Mouse (Mus musculus): ENCODE measurements around the gene Lrrc8c.

Lrrc8c gene

GRCm38 (mm10) chr5:105496586-105496985, 22.6 kb upstream of the Lrrc8c start:
- Histone ChIP-seq H3K4me1 (replicated peaks; ENCODE audit: low read depth, low read length) (peaks cover 84% of the 10 kb centered on the region), H3K27me3 (ENCODE audit: insufficient read depth, low read length) (peaks cover 18% of the 10 kb centered on the region), H3K4me3 (replicated peaks; ENCODE audit: low read length) (no peak overlapping the region), H3K36me3 (ENCODE audit: insufficient read depth, low read length) (no peaks in the 10 kb centered on the region), H3K9me3 (ENCODE audit: low read length) (no peaks in the 10 kb centered on the region)
- no peak for TF ChIP-seq CTCF (conservative IDR thresholded peaks at IDR 0.05; ENCODE audit: low read length)
- no peak for TF ChIP-seq NANOG (IDR thresholded peaks at IDR 0.05; ENCODE audit: borderline replicate concordance, low read length)
- TF ChIP-seq POU5F1 (IDR thresholded peaks at IDR 0.05; ENCODE audit: borderline replicate concordance, low read length): no peak

- H3K36me3 ChIP-seq (ENCODE audit: insufficient read depth, low read length): no peaks in the 10 kb centered on the region
- no peak overlapping the region for H3K4me3 ChIP-seq (replicated peaks; ENCODE audit: low read length)
- peaks cover 23% of the 10 kb centered on the region for H3K27me3 ChIP-seq (ENCODE audit: insufficient read depth, low read length)
- peaks cover 8% of the 10 kb centered on the region for H3K9me3 ChIP-seq (ENCODE audit: low read length)
- TF ChIP-seq CTCF (conservative IDR thresholded peaks at IDR 0.05; ENCODE audit: low read length) (no peak), NANOG (IDR thresholded peaks at IDR 0.05; ENCODE audit: borderline replicate concordance, low read length) (peak; percentile 55; the same call in 1 of the 2 replicates)
- peaks cover 82% of the 10 kb centered on the region for H3K4me1 ChIP-seq (replicated peaks; ENCODE audit: low read depth, low read length)
Measured at GRCm38 (mm10) chr5:105498429-105499000, 20.7 kb upstream of the Lrrc8c start.

- peaks cover 16% of the 10 kb centered on the region for H3K9me3 ChIP-seq (ENCODE audit: low read length)
- peaks cover 75% of the 10 kb centered on the region for H3K4me1 ChIP-seq (replicated peaks; ENCODE audit: low read depth, low read length)
- no peak overlapping the region for H3K4me3 ChIP-seq (replicated peaks; ENCODE audit: low read length)
- H3K27me3 ChIP-seq (ENCODE audit: insufficient read depth, low read length): peaks cover 19% of the 10 kb centered on the region
- no peaks in the 10 kb centered on the region for H3K36me3 ChIP-seq (ENCODE audit: insufficient read depth, low read length)
- TF ChIP-seq POU5F1 (IDR thresholded peaks at IDR 0.05; ENCODE audit: borderline replicate concordance, low read length) (no peak), NANOG (IDR thresholded peaks at IDR 0.05; ENCODE audit: borderline replicate concordance, low read length) (no peak), CTCF (conservative IDR thresholded peaks at IDR 0.05; ENCODE audit: low read length) (no peak)
Measured at GRCm38 (mm10) chr5:105499396-105499795, 19.8 kb upstream of the Lrrc8c start.

GRCm38 (mm10) chr5:105500132-105501121, 18.8 kb upstream of the Lrrc8c start:
- Histone ChIP-seq H3K27me3 (ENCODE audit: insufficient read depth, low read length) (peaks cover 16% of the 10 kb centered on the region), H3K4me1 (replicated peaks; ENCODE audit: low read depth, low read length) (peaks cover 66% of the 10 kb centered on the region), H3K9me3 (ENCODE audit: low read length) (peaks cover 18% of the 10 kb centered on the region), H3K36me3 (ENCODE audit: insufficient read depth, low read length) (no peaks in the 10 kb centered on the region), H3K4me3 (replicated peaks; ENCODE audit: low read length) (no peak overlapping the region)
- no peak for TF ChIP-seq NANOG (IDR thresholded peaks at IDR 0.05; ENCODE audit: borderline replicate concordance, low read length)
- no peak for TF ChIP-seq POU5F1 (IDR thresholded peaks at IDR 0.05; ENCODE audit: borderline replicate concordance, low read length)
- TF ChIP-seq CTCF (conservative IDR thresholded peaks at IDR 0.05; ENCODE audit: low read length): peak; percentile 14; the same call in 1 of the 2 replicates

- TF ChIP-seq CTCF (conservative IDR thresholded peaks at IDR 0.05; ENCODE audit: low read length) (no peak; the same call in 1 of the 2 replicates), POU5F1 (IDR thresholded peaks at IDR 0.05; ENCODE audit: borderline replicate concordance, low read length) (no peak), NANOG (IDR thresholded peaks at IDR 0.05; ENCODE audit: borderline replicate concordance, low read length) (no peak)
- Histone ChIP-seq H3K36me3 (ENCODE audit: insufficient read depth, low read length) (no peaks in the 10 kb centered on the region), H3K27me3 (ENCODE audit: insufficient read depth, low read length) (peaks cover 14% of the 10 kb centered on the region), H3K9me3 (ENCODE audit: low read length) (peaks cover 18% of the 10 kb centered on the region), H3K4me3 (replicated peaks; ENCODE audit: low read length) (0 out of 2 replicates have a peak overlapping the region, but pooled peaks have one; percentile 4), H3K4me1 (replicated peaks; ENCODE audit: low read depth, low read length) (peaks cover 59% of the 10 kb centered on the region)
Measured at GRCm38 (mm10) chr5:105501136-105501535, 18.1 kb upstream of the Lrrc8c start.

- H3K36me3 ChIP-seq (ENCODE audit: insufficient read depth, low read length): no peaks in the 10 kb centered on the region
- H3K9me3 ChIP-seq (ENCODE audit: low read length): peaks cover 7% of the 10 kb centered on the region
- H3K4me3 ChIP-seq (replicated peaks; ENCODE audit: low read length): no peak overlapping the region
- H3K27me3 ChIP-seq (ENCODE audit: insufficient read depth, low read length): no peaks in the 10 kb centered on the region
- H3K4me1 ChIP-seq (replicated peaks; ENCODE audit: low read depth, low read length): no peaks in the 10 kb centered on the region
- TF ChIP-seq NANOG (IDR thresholded peaks at IDR 0.05; ENCODE audit: borderline replicate concordance, low read length): no peak
- TF ChIP-seq CTCF (conservative IDR thresholded peaks at IDR 0.05; ENCODE audit: low read length): no peak
- TF ChIP-seq POU5F1 (IDR thresholded peaks at IDR 0.05; ENCODE audit: borderline replicate concordance, low read length): no peak
Measured at GRCm38 (mm10) chr5:105508813-105509212, 10.4 kb upstream of the Lrrc8c start.

GRCm38 (mm10) chr5:105512297-105512696, 6.9 kb upstream of the Lrrc8c start:
- Histone ChIP-seq H3K4me3 (replicated peaks; ENCODE audit: low read length) (no peak overlapping the region), H3K36me3 (ENCODE audit: insufficient read depth, low read length) (no peaks in the 10 kb centered on the region), H3K4me1 (replicated peaks; ENCODE audit: low read depth, low read length) (no peaks in the 10 kb centered on the region), H3K27me3 (ENCODE audit: insufficient read depth, low read length) (peaks cover 13% of the 10 kb centered on the region), H3K9me3 (ENCODE audit: low read length) (no peaks in the 10 kb centered on the region)
- TF ChIP-seq POU5F1 (IDR thresholded peaks at IDR 0.05; ENCODE audit: borderline replicate concordance, low read length): no peak
- no peak for TF ChIP-seq CTCF (conservative IDR thresholded peaks at IDR 0.05; ENCODE audit: low read length)
- TF ChIP-seq NANOG (IDR thresholded peaks at IDR 0.05; ENCODE audit: borderline replicate concordance, low read length): no peak

GRCm38 (mm10) chr5:105515532-105515931, 3.7 kb upstream of the Lrrc8c start:
- TF ChIP-seq NANOG (IDR thresholded peaks at IDR 0.05; ENCODE audit: borderline replicate concordance, low read length) (no peak), CTCF (conservative IDR thresholded peaks at IDR 0.05; ENCODE audit: low read length) (no peak), POU5F1 (IDR thresholded peaks at IDR 0.05; ENCODE audit: borderline replicate concordance, low read length) (no peak)
- H3K9me3 ChIP-seq (ENCODE audit: low read length): no peaks in the 10 kb centered on the region

More at GRCm38 (mm10) chr5:105515532-105515931, 3.7 kb upstream of the Lrrc8c start:
- Histone ChIP-seq H3K36me3 (ENCODE audit: insufficient read depth, low read length) (no peaks in the 10 kb centered on the region), H3K27me3 (ENCODE audit: insufficient read depth, low read length) (peaks cover 42% of the 10 kb centered on the region), H3K4me1 (replicated peaks; ENCODE audit: low read depth, low read length) (peaks cover 13% of the 10 kb centered on the region), H3K4me3 (replicated peaks; ENCODE audit: low read length) (no peak overlapping the region)

Measured in E14TG2a.4 (cell line).